Mouse (Mus musculus) olfactory bulb, adult 2 months (tissue): ENCODE data around the gene Zfp131.

ENCODE experiments used
- CTCF ChIP-seq: fragments of 200-500 bp; IDR thresholded peaks from 2 replicates; pipeline ENCODE4 v1.5.1; 2012; ENCODE audit warnings: low read depth, mild to moderate bottlenecking, low read length, moderate library complexity; ENCODE audit not compliant: insufficient read depth
- POLR2A ChIP-seq: fragments of 200-500 bp; IDR thresholded peaks from 2 replicates; pipeline ENCODE4 v1.6.1; 2012; ENCODE audit warnings: mild to moderate bottlenecking, low read depth, low read length, moderate library complexity; ENCODE audit not compliant: insufficient read depth

DNA sequence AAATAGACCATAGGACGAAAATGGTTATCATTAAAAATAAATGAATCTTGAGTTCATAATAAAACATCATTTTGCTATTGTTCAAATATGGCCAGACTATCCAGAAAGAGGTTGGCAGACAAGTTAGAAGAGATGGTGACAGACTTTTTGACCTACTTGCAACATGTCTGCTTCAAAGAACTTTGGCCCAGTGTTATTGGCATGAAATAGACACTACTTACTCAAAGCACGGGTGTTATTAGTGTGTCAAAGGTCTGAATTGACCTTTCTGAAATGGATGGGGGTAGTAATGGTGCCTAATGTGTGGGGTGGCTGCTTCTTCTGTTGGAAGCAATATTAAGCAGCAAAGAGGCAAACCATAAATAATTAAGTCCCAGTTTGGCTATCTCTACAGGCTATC, 74.6 kb downstream of the Zfp131 start:
- TF ChIP-seq POLR2A (no peak), CTCF (no peak)
